Mouse (Mus musculus) retina, postnatal 1 day (tissue): ENCODE data around the gene Foxa3.
"Not testable (repeated sequence)": the region's sequence is repeated elsewhere in the genome, so short reads cannot be mapped to it uniquely, and the experiment has no call there.

Source experiments
- DNase-seq: peaks from one replicate; pipeline ENCODE4 v3.0.0-alpha.2; 2012

Gene Foxa3

GRCm38 (mm10) chr7:19023357-19023814 lies at the start of gene Foxa3:
TSS of gene Foxa3 (minus strand) at chr7:19023538.
- DNase-seq: no peak

- DNase-seq: not testable (repeated sequence)
Measured at GRCm38 (mm10) chr7:19071024-19071423, 47.7 kb upstream of the Foxa3 start.

GRCm38 (mm10) chr7:19069500-19069899 lies 46.2 kb upstream of the Foxa3 start:
- DNase-seq: peak; percentile 45

- DNase-seq: peak; percentile 82
Measured at GRCm38 (mm10) chr7:19068707-19069106, 45.4 kb upstream of the Foxa3 start.

GRCm38 (mm10) chr7:19067935-19068334 lies 44.6 kb upstream of the Foxa3 start:
- DNase-seq: no peak

GRCm38 (mm10) chr7:19067063-19067462 lies 43.7 kb upstream of the Foxa3 start:
- no peak for DNase-seq

- DNase-seq: no peak
Measured at GRCm38 (mm10) chr7:19065896-19066295, 42.6 kb upstream of the Foxa3 start.

- DNase-seq: no peak
Measured at GRCm38 (mm10) chr7:19057405-19057804, 34.1 kb upstream of the Foxa3 start.

GRCm38 (mm10) chr7:19055108-19055507 lies 31.8 kb upstream of the Foxa3 start:
- DNase-seq: no peak

GRCm38 (mm10) chr7:19054777-19055076 lies 31.4 kb upstream of the Foxa3 start:
- DNase-seq: no peak

- peak; percentile 81 for DNase-seq
Measured at GRCm38 (mm10) chr7:19054047-19054776, 30.9 kb upstream of the Foxa3 start, which contains the start of gene Rsph6a. TSS of gene Rsph6a (plus strand) at chr7:19054690.

GRCm38 (mm10) chr7:19053136-19053532 lies 29.8 kb upstream of the Foxa3 start:
- DNase-seq: no peak

GRCm38 (mm10) chr7:19052345-19053135 lies 29.2 kb upstream of the Foxa3 start:
- no peak for DNase-seq

- DNase-seq: no peak
Measured at GRCm38 (mm10) chr7:19051161-19051560, 27.8 kb upstream of the Foxa3 start.

- no peak for DNase-seq
Measured at GRCm38 (mm10) chr7:19050172-19050571, 26.8 kb upstream of the Foxa3 start.

- no peak for DNase-seq
Measured at GRCm38 (mm10) chr7:19049252-19049651, 25.9 kb upstream of the Foxa3 start.

- DNase-seq: no peak
Measured at GRCm38 (mm10) chr7:19048006-19048527, 24.7 kb upstream of the Foxa3 start.

GRCm38 (mm10) chr7:19046286-19047069 lies 23.1 kb upstream of the Foxa3 start:
- no peak for DNase-seq

GRCm38 (mm10) chr7:19044616-19045015 lies 21.3 kb upstream of the Foxa3 start:
- no peak for DNase-seq

- no peak for DNase-seq
Measured at GRCm38 (mm10) chr7:19031641-19032040, 8.3 kb upstream of the Foxa3 start.

GRCm38 (mm10) chr7:19029084-19029653 lies 5.8 kb upstream of the Foxa3 start:
- peak; percentile 68 for DNase-seq

GRCm38 (mm10) chr7:19028067-19028466 lies 4.7 kb upstream of the Foxa3 start:
- no peak for DNase-seq
